Mouse (Mus musculus) G1E-ER4 (cell line): ENCODE results near the gene Havcr2. TPM values are rescaled to one million over a fixed set of nuclear protein-coding genes. Genes with fewer than 3 reads are reported as not detected.

ENCODE experiments used
- GATA1 ChIP-seq: IDR thresholded peaks from one replicate; pipeline ENCODE4 v1.8.0; 2012; ENCODE audit warnings: low read length, inconsistent platforms
- polyA plus RNA-seq: library from polyadenylated mRNA; stranded (reverse); fragments of >175 nt; gene quantifications from 2 replicates; pipeline ENCODE4 v1.2.3, GENCODE M21; 2012

The Havcr2 gene
- 0.91 and 1.2 TPM in 2 replicates for polyA plus RNA-seq

DNA sequence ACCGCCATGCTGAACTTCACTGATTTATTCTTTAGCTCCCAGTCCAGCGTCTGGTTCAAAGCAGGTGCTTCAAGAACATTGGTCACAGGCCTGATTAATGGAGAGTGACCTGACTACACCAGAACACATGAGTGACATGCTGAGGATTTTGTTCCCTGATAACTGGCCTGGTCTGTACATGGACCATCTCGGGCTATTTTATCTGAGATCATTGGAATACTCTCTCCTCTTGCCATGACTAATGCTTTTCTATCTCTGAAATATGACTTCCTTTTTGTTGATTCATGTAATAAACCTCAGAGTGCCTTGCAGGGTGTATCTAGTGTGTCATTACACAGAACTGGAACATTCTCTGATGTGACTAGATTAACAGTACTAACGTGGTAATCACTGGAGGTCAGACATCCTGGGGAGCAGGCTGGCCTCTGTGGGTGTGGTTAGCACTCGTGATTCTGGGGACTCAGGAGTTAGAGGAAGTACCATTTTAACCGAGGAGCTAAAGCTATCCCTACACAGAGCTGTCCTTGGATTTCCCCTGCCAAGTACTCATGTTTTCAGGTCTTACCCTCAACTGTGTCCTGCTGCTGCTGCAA, at the start of gene Havcr2:
Gene Havcr2, plus strand, starts transcription at position 483 of the 593 bp plus-strand sequence.
- peak; percentile 90 for TF ChIP-seq GATA1

DNA sequence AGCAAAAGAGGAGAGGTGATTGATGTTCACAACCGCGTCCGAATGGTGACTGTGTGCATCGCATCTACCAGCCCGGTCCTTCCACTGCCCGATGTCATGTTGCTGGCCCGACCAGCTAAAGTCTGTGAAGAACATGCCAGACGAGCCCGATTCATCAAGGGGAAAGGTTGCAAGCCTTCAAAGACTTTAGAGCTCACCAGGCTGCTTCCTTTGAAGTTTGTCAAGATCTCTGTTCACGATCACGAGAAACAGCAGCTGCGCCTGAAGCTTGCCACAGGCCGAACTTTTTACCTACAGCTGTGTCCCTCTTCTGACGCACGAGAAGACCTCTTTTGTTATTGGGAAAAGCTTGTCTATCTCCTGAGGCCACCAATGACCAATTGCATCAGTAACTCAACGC, 49.7 kb upstream of the Havcr2 start:
- TF ChIP-seq GATA1: no peak

DNA sequence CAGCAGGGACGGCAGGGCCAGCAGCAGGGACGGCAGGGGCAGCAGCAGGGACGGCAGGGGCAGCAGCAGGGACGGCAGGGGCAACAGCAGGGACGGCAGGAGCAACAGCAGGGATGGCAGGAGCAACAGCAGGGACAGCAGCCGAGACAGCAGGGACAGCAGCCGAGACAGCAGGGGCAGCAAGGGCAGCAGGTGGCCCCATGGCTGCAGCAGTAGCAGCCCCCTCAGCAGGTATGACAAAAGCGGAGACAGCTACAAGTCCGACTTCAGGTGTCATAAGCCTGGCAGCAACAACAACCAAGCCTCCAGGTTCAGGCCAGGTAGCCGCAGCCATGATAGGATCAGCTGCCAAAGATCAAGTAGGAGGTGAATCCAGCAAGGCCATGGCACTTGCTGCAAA, 48.0 kb upstream of the Havcr2 start:
- no peak for TF ChIP-seq GATA1

DNA sequence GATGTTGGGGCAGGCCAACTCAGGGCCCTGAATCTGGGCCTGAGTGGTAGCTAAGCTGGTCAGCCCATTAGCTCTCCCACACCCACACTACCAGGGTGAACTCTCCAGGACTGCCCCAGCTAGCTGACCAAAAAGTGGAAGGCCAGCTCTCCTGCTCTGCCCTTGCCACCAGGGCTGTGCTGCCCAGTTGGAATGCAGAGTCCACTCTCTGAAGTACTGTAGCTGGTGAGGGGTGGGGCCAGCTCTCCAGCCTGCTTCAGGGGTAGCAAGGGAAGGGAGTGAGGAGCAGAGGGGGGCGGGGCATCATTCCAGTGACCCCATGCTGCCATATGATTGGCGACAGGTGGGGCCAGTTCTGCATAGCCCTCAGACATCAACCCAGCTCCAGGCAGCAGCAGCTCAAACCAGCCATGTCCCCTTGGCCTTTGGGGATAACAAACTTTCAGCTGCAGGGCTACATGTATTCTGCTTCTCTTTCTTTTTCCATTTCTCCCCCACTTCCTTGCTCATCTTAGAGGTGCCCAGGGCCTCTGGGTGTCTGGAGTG, 44.6 kb upstream of the Havcr2 start:
- no peak for TF ChIP-seq GATA1

DNA sequence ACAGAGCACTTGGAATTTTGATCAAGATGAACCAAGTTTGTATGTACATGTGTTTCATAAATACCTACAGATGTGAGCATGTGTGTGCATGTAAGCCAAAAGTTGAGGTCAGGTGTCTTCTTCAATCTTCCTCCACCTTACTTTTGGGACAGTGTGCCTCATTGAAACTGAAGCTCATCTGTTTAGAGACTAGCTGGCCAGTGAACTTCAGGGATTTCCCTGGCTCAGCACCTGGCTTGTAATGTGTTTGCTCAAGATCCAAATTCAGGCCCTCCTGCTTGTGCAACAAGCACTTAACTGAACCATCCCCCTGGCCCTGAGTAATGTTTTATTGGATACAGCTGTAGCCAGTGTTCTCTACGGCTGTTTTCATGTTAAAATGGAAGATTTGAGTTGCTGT, 36.3 kb upstream of the Havcr2 start:
- no peak for TF ChIP-seq GATA1

DNA sequence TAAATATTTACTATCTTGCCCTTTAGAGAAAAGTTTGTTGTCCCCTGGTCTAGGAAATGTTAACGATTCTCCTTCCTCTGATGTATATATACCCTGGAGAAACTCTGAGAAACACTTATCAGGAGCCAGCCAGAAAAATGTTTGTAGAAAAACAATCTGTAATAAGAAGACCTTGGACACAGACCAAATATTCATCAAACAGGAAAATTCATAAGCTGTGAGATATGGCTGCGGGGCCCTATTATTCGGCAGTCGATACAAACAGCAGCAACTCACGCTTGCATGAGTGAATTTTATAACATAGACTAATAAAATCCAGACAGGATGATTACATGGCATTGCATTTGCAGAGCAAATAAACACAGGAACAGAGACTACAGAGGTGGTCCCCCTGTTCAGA, 35.9 kb upstream of the Havcr2 start:
- TF ChIP-seq GATA1: no peak

DNA sequence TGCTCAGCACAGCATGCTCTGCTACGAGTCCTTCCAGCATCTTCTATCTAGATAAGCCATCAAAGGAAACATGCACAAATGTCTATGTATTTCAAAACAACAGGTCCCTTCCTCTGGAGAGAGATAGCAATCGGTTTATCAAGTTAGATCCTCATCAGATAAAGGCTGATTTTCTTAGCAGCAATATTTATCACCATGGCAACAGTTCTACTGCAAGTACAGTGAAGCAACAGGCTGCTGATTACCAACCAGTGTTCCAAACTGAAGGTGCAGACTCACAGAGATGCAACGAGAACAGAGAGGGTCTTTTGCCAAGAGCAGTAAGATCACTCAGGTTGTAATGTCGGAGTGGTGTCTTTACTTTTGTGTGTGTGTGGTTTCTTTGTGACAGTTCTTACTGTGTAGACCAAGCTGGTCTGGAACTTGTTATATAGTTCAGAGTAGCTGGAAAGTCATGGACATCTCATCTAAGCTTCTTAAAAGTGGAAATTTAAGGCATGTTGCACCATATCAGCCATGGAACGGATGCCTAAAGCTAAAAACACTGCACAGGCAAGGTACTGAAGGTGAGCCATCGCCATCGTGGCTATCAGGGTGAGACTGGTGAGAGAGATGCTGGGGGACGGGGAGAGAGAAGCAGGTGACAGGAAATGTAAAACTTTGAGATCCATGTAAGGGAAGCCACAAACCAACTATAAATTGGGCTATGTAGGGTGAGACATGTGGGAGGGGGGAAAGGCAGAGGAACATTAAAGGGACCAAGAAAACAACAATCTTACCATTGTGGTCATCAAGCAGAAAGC, 33.4 kb upstream of the Havcr2 start:
- TF ChIP-seq GATA1: no peak

DNA sequence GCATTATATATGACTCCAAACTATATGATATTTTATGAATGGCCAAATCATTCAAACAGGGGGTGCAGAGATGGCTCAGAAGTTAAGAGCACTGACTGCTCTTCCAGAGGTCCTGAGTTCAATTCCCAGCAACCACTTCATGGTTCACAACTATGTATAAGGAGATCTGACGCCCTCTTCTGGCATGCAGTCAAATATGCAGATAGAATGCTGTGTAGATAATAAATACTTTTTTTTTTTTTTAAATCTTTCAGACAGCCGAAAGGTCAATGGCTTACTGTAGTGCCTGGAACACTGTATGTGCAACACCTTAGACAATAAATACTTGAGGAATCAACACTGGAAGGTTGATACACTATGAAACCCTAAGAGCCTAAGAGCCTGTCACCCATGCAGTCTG, 24.6 kb upstream of the Havcr2 start:
- TF ChIP-seq GATA1: no peak

DNA sequence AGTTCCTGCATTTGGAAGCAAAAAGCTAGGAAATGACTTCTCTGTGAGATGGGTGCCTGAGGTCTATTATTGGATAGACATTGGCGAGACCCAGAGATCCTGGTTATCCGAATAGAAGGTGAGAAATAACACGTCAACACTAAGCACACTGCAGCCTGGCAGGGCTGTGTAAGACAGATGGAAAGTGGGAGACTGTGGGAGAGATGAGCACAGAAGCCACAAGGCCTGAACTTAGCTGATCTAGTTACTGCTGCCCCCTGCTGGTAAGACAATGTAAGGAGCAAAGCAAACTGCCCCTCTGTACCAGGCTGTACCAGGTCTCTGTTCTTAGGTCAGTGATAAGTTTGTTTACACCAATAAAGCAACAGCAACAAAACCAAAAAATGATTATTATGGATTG, 23.6 kb upstream of the Havcr2 start:
- no peak for TF ChIP-seq GATA1

- no peak for TF ChIP-seq GATA1
Observed at GRCm38 (mm10) chr11:46435363-46435762, 19.4 kb upstream of the Havcr2 start.

DNA sequence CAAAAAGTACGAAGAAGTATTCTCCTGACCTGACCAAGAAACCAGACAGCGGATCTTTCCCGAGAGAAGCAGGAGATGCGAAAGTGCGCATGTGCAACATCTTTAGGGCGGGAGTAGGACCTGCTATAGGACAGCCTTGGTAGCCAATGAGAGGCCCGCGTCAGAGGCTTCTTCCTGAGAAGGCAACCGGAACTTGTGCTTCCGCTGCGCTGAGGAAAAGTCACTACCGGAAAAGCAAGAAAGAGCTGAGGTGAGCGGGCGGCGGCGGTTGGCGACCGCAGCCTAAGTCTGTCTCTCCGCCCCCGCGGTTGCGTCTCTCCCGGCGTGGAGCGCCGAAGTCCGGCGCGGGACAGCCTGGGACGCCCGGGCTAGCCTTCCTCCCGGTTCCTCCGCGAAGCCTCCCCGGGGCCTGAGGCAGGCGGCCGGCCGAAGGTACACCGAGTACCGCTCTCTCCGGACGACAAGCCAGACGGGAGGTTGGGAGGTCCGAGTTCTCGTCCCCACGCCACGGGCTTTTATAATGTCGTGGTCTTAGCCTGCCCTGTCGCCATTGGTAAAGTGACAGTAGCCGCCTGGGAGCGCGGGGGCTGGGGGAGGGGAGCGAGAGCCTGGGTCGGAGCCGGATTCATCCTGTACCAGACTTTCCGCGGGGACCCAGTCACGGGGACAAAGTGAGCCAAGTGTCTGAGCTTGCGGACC, 17.8 kb upstream of the Havcr2 start, which contains the start of gene Med7:
Gene Med7, plus strand, starts transcription at position 166 of the 699 bp plus-strand sequence.
- TF ChIP-seq GATA1: no peak

DNA sequence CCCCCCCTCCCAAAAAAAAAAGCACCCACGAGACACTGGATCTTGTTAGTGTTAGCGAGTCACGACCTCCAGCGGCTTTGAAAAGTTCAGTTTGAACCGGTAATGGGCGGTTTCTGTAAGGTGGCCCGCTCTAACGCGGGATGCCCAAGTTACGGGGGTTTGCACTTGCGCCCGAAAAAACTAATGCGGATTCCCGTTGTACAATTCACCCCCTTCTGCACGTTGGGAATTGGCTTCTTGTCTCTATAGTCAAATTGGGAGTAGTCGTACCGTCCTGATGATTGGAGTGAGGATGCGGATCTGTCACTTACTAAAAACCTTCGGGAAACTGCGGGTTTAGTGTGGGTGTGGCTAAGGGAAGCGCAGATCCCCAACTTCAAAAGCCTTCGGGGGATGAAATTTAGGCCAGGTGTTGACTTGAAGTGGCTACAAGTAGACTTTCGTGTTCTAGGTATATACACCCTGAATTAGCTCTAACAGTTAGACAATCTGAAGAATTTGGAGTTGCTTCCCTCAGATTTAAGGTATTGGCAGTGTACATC, 17.2 kb upstream of the Havcr2 start:
- TF ChIP-seq GATA1: no peak

GRCm38 (mm10) chr11:46439005-46439543, 15.7 kb upstream of the Havcr2 start:
- TF ChIP-seq GATA1: peak; percentile 57

GRCm38 (mm10) chr11:46441774-46442173, 13.0 kb upstream of the Havcr2 start:
- TF ChIP-seq GATA1: peak; percentile 82

- no peak for TF ChIP-seq GATA1
Observed at GRCm38 (mm10) chr11:46443152-46443551, 11.6 kb upstream of the Havcr2 start.
